Mouse (Mus musculus) neural tube, embryonic 11.5 days (tissue): ENCODE results near the gene Syce2. TPM values are rescaled to one million over a fixed set of nuclear protein-coding genes. Genes with fewer than 3 reads are reported as not detected.
"Not testable (repeated sequence)": the region's sequence is repeated elsewhere in the genome, so short reads cannot be mapped to it uniquely, and the experiment has no call there.

ENCODE experiments used
- ATAC-seq: fragments of 200-750 bp; cut with Nextera tagmentation; 2 replicates; pipeline ENCODE4 v1.8.0; 2017; ENCODE audit warnings: moderate number of reproducible peaks, mild to moderate bottlenecking, moderate TSS enrichment, moderate library complexity; ENCODE audit not compliant: insufficient read depth, low FRiP score, low TSS enrichment
- DNase-seq: peaks from one replicate; pipeline ENCODE4 v3.0.0-alpha.2; 2015; ENCODE audit warnings: low spot score
- H3K27ac ChIP-seq: fragments of 300-500 bp; sonication (generic); 2 replicates; pipeline ENCODE4 v1.5.1; 2014; ENCODE audit warnings: low read depth, mild to moderate bottlenecking, low read length
- H3K27me3 ChIP-seq: fragments of 300-500 bp; sonication (generic); 2 replicates; pipeline ENCODE4 v1.6.1; 2014; ENCODE audit warnings: mild to moderate bottlenecking, low read length, mixed read lengths; ENCODE audit not compliant: control insufficient read depth, insufficient read depth
- H3K36me3 ChIP-seq: fragments of 300-500 bp; sonication (generic); 2 replicates; pipeline ENCODE4 v1.6.1; 2014; ENCODE audit warnings: mild to moderate bottlenecking, low read length, moderate library complexity, mixed read lengths; ENCODE audit not compliant: control insufficient read depth, insufficient read depth
- H3K4me1 ChIP-seq: fragments of 300-500 bp; sonication (generic); 2 replicates; pipeline ENCODE4 v1.6.1; 2014; ENCODE audit warnings: low read length, mixed read lengths; ENCODE audit not compliant: control insufficient read depth, insufficient read depth
- H3K4me2 ChIP-seq: fragments of 300-500 bp; sonication (generic); 2 replicates; pipeline ENCODE4 v1.6.1; 2014; ENCODE audit warnings: low read depth, mild to moderate bottlenecking, moderate library complexity
- H3K4me3 ChIP-seq: fragments of 300-500 bp; sonication (generic); 2 replicates; pipeline ENCODE4 v1.5.1; 2014; ENCODE audit warnings: low read depth, low read length
- H3K9ac ChIP-seq: fragments of 300-500 bp; sonication (generic); 2 replicates; pipeline ENCODE4 v1.6.1; 2014; ENCODE audit warnings: mild to moderate bottlenecking, low read length
- H3K9me3 ChIP-seq: fragments of 300-500 bp; sonication (generic); 2 replicates; pipeline ENCODE4 v1.6.1; 2016; ENCODE audit warnings: low read length; ENCODE audit not compliant: control insufficient read depth
- WGBS: fragments of 180-500 bp; shearing (Covaris S2); extraction: QIAGEN DNeasy Blood & Tissue Kit; methylation state at CpG from one replicate; pipeline ENCODE4 v1.1.7; 2014; 5-methylcytosine and 5-hydroxymethylcytosine counted together
- polyA plus RNA-seq: library from polyadenylated mRNA; unstranded; fragments of >200 nt; fragmentation: Nextera tagmentation; extraction: Ambion mirVana; gene quantifications from 2 replicates; pipeline ENCODE4 v1.2.1, GENCODE M21; 2014

Gene Syce2
- polyA plus RNA-seq, 1 experiment from 2014 or later = 50.5 TPM

GRCm38 (mm10) chr8:84902367-84902919, 30.5 kb downstream of the Syce2 start:
- no peaks in the 10 kb centered on the region for H3K36me3 ChIP-seq
- 0 out of 2 replicates have a peak, but pooled peaks cover 2% of the 10 kb centered on the region for H3K4me1 ChIP-seq
- H3K27ac ChIP-seq = no peak overlapping the region
- peak overlapping the region; percentile 44 for H3K4me3 ChIP-seq
- no peak; the same call in 1 of the 2 replicates for ATAC-seq
- 3% methylated on average over 24 of the region's 24 CpGs for WGBS
- H3K9ac ChIP-seq = peak overlapping the region; percentile 52
- peaks cover 9% of the 10 kb centered on the region; the same call in 1 of the 2 replicates for H3K27me3 ChIP-seq
- peak overlapping the region; percentile 71 for H3K4me2 ChIP-seq
- H3K9me3 ChIP-seq = no peaks in the 10 kb centered on the region
- peak; percentile 46 for DNase-seq

- H3K27me3 ChIP-seq = peaks cover 9% of the 10 kb centered on the region; the same call in 1 of the 2 replicates
- H3K4me1 ChIP-seq = 0 out of 2 replicates have a peak, but pooled peaks cover 2% of the 10 kb centered on the region
- H3K9ac ChIP-seq = peak overlapping the region; percentile 52
- peak overlapping the region; percentile 71 for H3K4me2 ChIP-seq
- WGBS = under 1% methylated on average over 67 of the region's 68 CpGs
- H3K36me3 ChIP-seq = no peaks in the 10 kb centered on the region
- H3K9me3 ChIP-seq = no peaks in the 10 kb centered on the region
- H3K4me3 ChIP-seq = peak overlapping the region; percentile 44
- no peak overlapping the region for H3K27ac ChIP-seq
- DNase-seq = peak; percentile 93
- ATAC-seq = peak; percentile 82
Measured at GRCm38 (mm10) chr8:84902920-84903661, 31.2 kb downstream of the Syce2 start.

DNA sequence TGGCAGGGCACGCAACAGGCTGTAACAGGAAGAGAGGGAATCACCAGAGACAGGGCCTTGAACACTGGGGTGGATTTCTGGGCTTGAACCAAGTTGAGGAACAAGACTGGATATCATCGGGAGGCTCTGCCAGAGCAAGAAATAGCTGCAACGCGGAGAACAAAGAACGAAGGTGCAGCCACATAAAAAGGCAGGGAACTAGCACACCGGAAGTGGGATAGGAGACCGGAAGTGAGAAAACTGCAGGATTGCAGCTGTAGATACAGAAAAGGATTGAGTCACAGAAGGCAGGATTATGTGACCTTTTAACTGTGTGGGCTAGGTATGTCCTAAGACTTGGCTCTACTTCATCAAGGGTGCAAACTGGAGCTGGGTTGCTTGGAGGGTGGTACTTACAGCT, 32.4 kb downstream of the Syce2 start:
- Histone ChIP-seq H3K4me1 (0 out of 2 replicates have a peak, but pooled peaks cover 2% of the 10 kb centered on the region), H3K4me3 (no peak overlapping the region), H3K4me2 (no peak overlapping the region), H3K27me3 (peaks cover 13% of the 10 kb centered on the region), H3K36me3 (no peaks in the 10 kb centered on the region), H3K27ac (no peak overlapping the region), H3K9me3 (no peaks in the 10 kb centered on the region), H3K9ac (no peak overlapping the region)
- no peak for ATAC-seq
- WGBS = 91% methylated on average over 7 of the region's 7 CpGs
- DNase-seq = no peak

DNA sequence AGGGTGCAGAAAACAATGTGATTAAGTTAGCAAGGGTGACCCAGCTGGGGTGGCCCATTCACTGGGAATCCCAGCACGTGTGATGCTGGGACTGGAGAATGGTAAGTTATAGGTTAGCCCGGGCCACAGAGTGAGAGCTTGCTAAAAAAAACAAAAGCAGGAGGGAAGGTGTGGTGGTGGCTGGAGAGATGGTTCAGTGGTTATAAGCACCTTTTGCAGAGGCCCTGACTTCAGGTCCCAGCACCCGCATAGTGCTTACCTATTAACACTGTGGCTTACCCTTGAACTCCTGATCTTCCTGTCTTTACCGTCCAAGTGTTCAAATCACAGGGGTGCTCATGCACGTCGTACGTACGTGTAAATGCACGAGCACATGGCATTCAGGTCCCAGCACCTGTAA, 35.1 kb downstream of the Syce2 start:
- Histone ChIP-seq H3K27ac (no peak overlapping the region), H3K9ac (no peak overlapping the region), H3K36me3 (no peaks in the 10 kb centered on the region), H3K4me3 (no peak overlapping the region), H3K27me3 (peaks cover 34% of the 10 kb centered on the region), H3K4me1 (0 out of 2 replicates have a peak, but pooled peaks cover 2% of the 10 kb centered on the region), H3K4me2 (no peak overlapping the region), H3K9me3 (no peaks in the 10 kb centered on the region)
- 93% methylated on average over 9 of the region's 9 CpGs for WGBS
- no peak for DNase-seq
- ATAC-seq = no peak

- no peaks in the 10 kb centered on the region for H3K9me3 ChIP-seq
- no peak overlapping the region for H3K4me2 ChIP-seq
- no peak overlapping the region for H3K27ac ChIP-seq
- ATAC-seq = no peak
- H3K4me1 ChIP-seq = peaks cover 1% of the 10 kb centered on the region; the same call in 1 of the 2 replicates
- no peak for DNase-seq
- peaks cover 34% of the 10 kb centered on the region for H3K27me3 ChIP-seq
- no peaks in the 10 kb centered on the region for H3K36me3 ChIP-seq
- 82% methylated on average over 8 of the region's 8 CpGs for WGBS
- H3K4me3 ChIP-seq = no peak overlapping the region
- H3K9ac ChIP-seq = no peak overlapping the region
Measured at GRCm38 (mm10) chr8:84907493-84907892, 35.6 kb downstream of the Syce2 start.

GRCm38 (mm10) chr8:84907979-84908378, 36.1 kb downstream of the Syce2 start:
- ATAC-seq = 0 out of 2 replicates have a peak, but pooled peaks have one; percentile 9
- DNase-seq, H3K27ac ChIP-seq, H3K9ac ChIP-seq, H3K4me1 ChIP-seq, H3K9me3 ChIP-seq, H3K36me3 ChIP-seq: not testable (repeated sequence)
- peak overlapping the region; percentile 42; the same call in 1 of the 2 replicates for H3K4me3 ChIP-seq
- H3K4me2 ChIP-seq = peak overlapping the region; percentile 78
- peaks cover 39% of the 10 kb centered on the region for H3K27me3 ChIP-seq
- 33% methylated on average over 6 of the region's 7 CpGs for WGBS

DNA sequence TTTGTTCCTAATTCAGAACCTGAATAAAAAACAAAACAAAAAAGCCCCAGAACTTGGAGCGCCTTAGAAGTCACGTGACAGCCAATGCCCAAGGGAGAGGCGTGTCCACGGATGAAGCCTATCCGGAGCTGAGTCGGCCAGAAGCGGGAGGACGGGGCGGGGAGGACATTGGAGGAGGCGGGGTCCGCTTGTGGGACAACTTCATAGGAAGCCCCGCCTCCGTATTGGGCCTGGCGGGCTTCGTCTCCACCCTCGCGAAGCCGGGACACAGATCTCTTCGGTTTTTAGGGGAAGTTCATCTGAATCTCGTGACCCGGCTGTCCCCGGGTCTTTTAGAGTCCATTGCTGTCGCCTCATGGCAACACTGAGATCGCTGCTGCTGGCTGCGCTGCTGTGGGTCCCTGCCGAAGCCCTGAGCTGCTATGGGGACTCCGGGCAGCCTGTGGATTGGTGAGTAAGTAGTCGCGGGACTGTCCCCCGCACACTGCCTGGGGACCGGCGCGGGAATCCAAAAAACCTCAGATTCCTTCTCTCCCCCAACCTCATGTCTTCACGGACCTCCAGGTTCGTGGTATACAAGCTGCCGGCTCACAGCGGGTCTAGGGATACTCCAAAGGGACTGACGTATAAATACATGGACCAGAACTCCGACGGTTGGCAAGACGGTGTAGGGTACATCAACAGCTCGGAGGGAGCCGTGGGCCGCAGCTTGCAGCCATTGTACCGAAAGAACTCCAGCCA, 36.7 kb downstream of the Syce2 start, which contains the start of gene Dnase2a:
TSS of gene Dnase2a (plus strand) at position 140 of the 741 bp plus-strand sequence.
- no peaks in the 10 kb centered on the region for H3K36me3 ChIP-seq
- peak within 1 kb of the TSS; percentile 42 for H3K4me3 ChIP-seq
- peak within 1 kb of the TSS; percentile 63 for H3K9ac ChIP-seq
- H3K4me1 ChIP-seq = peaks cover 5% of the 10 kb centered on the region; the same call in 1 of the 2 replicates
- H3K9me3 ChIP-seq = no peaks in the 10 kb centered on the region
- ATAC-seq (peak; percentile 86), DNase-seq (peak; percentile 95)
- under 1% methylated on average over 45 of the region's 45 CpGs for WGBS
- peak within 1 kb of the TSS; percentile 78 for H3K4me2 ChIP-seq
- H3K27ac ChIP-seq = no peak within 1 kb of the TSS
- H3K27me3 ChIP-seq = peaks cover 45% of the 10 kb centered on the region

- H3K4me1 ChIP-seq = peaks cover 5% of the 10 kb centered on the region; the same call in 1 of the 2 replicates
Measured at GRCm38 (mm10) chr8:84909162-84909767, 37.4 kb downstream of the Syce2 start.

More at GRCm38 (mm10) chr8:84909162-84909767, 37.4 kb downstream of the Syce2 start:
- Histone ChIP-seq H3K9ac (peak overlapping the region; percentile 63), H3K27me3 (peaks cover 51% of the 10 kb centered on the region), H3K4me3 (peak overlapping the region; percentile 42), H3K27ac (no peak overlapping the region), H3K9me3 (no peaks in the 10 kb centered on the region), H3K4me2 (peak overlapping the region; percentile 78), H3K36me3 (no peaks in the 10 kb centered on the region)
- ATAC-seq = no peak
- no peak for DNase-seq
- WGBS = 45% methylated on average over 20 of the region's 20 CpGs
